Mouse (Mus musculus) intestine, embryonic 14.5 days (tissue): ENCODE measurements around the gene Wdr1. TPM values are rescaled to one million over a fixed set of nuclear protein-coding genes. Genes with fewer than 3 reads are reported as not detected.

Experiments used
- polyA plus RNA-seq: library from polyadenylated mRNA; unstranded; fragments of >200 nt; fragmentation: Nextera tagmentation; extraction: Ambion mirVana; gene quantifications from 2 replicates; pipeline ENCODE4 v1.2.1, GENCODE M21; 2014

Wdr1 gene
- polyA plus RNA-seq, 1 experiment from 2014 or later, result 246 TPM

Other genes starting within 250 kb of the Wdr1 start
- not detected in 2 replicates for gene Drd5, start 243.9 kb downstream of the Wdr1 start, polyA plus RNA-seq
- gene Slc2a9, start 60.1 kb downstream of the Wdr1 start, polyA plus RNA-seq, result 0.40 and 1.2 TPM in 2 replicates
- gene Zfp518b, start 121.6 kb upstream of the Wdr1 start, polyA plus RNA-seq, result 17.0 and 19.4 TPM in 2 replicates